Mouse (Mus musculus) embryonic fibroblast, embryonic 13.5 days (primary cell): ENCODE measurements at regions not wholly inside any gene's neighbourhood (a gene's known extent, or its start where the extent isn't known, plus 50 kb on each side); places are given as distances from the start of the nearest gene placed in this dataset.

Experiments
- CTCF ChIP-seq: IDR thresholded peaks from 2 replicates; pipeline ENCODE4 v1.5.1; 2011; ENCODE audit warnings: mild to moderate bottlenecking, control low read depth, low read length, moderate library complexity, borderline replicate concordance; ENCODE audit not compliant: insufficient read depth
- POLR2A ChIP-seq: IDR thresholded peaks from 2 replicates; pipeline ENCODE4 v1.6.1; 2011; ENCODE audit warnings: low read depth, mild to moderate bottlenecking, control low read depth, low read length, moderate library complexity

DNA sequence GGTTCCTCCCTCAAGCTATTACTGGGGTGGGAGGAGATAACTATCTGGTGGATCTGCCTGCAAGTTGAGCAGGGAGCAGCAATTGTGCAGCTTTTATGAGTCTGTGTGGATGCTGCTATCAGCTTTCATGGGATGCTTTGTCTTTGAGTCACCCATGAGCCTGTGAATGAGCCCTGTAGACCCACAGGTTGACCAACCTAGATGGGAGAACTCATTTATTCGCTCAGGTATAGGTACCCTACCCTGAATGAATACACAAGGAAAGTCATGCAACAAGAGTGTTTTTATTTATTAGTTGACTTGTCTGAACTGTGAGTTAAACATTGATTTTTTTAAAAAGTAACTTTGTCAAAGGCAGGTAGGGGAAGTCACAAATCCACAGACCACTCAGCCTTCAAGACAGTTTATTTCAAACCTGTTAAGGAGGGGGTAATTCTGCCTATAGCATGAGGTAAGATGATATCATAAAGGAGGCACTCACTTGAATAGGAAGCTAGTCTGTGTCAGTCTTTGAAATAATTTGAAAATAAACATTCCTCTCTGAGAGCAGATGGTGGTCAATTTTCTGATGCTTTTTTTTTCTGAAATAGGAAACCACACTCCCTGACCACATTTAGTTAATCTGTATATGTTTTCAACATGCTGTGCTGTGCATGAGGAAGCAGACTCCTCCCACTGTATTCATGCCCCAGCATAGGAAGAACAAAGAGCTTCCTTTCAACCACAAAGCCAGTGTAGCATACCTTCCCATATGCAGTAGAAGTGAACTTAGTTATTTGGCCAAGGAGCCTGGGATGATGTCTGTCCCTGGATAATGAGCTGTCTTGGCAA is 302.0 kb downstream of the Cmpk2 start:
- TF ChIP-seq CTCF: no peak
- no peak for TF ChIP-seq POLR2A
